Mouse (Mus musculus): ENCODE results near the gene Marveld3.
A peak's percentile ranks its signal among the peaks of the same experiment; 100 is the strongest.

The Marveld3 gene

GRCm38 (mm10) chr8:109964106-109964505, 2.1 kb upstream of the Marveld3 start:
- no peak for DNase-seq (ENCODE audit: low spot score)

DNA sequence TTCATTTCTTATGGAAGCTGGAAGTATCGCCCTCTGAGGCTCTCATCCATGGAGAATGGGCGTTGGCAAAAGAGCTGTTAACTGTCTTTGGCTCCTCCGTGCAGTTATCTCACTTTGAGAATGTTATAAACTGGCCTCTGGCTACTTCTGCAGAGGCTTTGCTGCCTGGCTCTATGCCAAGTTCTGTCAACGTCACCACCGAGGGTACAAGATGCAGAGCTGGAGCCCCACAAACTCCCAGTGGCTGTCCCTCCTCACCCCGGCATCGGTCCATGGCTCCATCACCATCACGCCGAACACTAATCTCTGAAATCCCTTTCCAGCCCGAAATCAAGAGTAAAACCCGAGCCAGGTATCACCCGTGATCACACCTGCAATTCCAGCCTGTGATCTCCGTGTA, 1.4 kb upstream of the Marveld3 start:
- no peak for DNase-seq (ENCODE audit: low spot score)

DNA sequence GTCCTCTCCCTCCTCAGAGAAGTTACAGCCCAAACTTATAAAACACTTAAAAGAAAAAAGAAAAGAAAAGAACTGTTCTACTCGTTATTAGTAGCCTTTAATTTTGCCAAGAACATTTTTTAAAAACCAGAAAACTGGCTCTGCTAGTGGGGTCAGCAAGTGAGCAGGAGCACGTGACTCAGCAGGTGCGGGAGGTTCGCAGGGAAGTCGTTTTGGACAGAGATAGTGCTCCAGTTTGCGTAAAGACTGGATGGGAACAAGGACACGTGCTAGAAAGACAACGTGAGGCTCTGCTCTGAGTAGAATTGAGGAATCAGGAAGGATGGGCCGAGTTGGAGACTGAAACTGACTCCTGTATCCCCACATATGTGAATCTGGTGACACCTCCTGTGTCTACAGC, 893 bp upstream of the Marveld3 start:
- no peak for DNase-seq (ENCODE audit: low spot score)

DNA sequence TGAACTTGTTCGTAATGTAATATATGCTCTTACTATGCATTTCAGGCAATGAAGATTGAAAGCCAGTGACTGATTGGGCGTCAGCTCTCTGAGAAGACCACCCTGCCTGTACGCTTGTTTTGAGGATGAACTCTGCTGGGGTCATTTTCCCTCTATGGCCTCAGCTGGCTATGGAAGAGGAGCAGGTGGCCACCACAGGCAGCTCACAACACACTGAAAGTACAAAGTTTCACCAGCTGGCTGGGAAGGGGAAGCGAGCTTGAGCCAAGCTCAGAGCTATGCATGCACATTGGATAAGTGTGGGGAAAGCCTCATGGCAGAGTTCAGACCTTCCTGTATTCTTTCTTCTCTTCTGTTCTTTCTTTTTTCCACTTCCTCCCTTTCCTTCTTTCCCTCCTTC, 2.9 kb downstream of the Marveld3 start:
- DNase-seq (ENCODE audit: low spot score), result no peak

DNA sequence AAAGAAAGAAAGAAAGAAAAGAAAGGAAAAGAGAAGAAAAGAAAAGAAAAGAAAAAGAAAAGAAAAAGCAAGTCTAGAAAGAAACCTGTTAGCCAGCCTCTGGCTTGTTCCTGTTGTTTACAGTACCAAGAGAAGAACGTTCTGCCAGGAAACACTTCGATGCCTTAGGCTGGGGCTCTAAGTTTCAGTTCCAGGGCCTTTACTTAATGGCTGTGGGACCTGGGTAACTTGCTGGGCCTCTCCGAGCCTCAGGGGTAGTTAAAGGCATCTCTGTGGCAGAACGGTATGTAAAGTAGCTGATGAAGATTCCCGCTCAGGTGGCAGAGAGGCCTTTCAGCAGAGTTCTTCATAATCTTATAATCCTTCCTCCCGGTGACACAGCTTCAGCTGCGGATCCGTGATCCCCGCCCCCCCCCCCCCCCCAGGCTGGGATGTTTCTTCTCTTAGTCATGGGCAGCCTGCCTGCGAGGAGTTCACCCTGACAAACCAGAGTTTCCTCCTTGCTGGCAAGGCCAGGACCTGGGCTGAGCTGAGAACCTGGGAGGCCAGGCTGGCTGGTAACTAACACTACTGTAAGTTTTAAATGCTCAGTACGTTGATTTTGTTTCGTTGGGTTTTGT, 3.9 kb downstream of the Marveld3 start:
- DNase-seq (ENCODE audit: low spot score), result no peak

DNA sequence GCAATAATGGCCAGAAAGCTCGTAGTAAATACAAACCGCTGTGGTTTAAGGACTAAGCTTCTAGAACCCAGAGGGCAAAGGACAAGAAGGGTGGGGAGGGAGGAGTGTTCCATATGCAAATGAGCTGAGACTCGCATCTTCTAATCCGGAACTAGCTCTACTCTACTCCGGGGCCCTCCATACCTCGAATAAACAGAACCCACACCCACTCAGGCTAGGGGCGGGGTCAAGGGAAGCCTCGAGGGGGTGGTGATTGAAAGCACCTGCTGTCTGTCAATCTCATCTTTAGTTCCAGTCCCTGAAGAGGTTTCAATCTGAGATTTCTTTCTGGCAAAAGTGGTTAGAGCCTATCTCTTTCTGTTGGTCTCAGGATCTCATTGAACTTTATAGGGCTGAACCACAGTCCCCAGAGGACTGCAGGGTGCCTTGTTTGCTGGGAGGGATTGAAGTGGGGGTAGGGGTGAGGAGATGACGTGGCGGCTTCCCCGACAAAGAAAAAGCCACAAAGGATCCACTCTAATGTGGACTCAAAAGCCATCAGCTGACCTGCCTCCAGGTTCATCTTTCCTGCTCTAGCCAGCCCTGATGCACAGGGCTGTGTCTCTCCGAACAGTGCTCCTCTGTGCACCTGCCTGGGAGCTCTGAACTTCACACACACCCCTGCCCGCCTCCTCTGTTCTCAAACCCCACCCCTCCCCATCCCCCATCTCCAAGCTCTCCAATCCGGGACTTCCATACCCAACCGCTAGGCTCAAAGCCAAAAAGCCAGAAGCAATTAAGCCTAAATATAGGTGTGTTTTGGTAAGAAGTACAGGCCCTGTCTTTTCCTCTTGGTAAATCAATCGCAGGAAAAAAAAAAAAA, 4.6 kb downstream of the Marveld3 start:
- peak; percentile 41 for DNase-seq (ENCODE audit: low spot score)

DNA sequence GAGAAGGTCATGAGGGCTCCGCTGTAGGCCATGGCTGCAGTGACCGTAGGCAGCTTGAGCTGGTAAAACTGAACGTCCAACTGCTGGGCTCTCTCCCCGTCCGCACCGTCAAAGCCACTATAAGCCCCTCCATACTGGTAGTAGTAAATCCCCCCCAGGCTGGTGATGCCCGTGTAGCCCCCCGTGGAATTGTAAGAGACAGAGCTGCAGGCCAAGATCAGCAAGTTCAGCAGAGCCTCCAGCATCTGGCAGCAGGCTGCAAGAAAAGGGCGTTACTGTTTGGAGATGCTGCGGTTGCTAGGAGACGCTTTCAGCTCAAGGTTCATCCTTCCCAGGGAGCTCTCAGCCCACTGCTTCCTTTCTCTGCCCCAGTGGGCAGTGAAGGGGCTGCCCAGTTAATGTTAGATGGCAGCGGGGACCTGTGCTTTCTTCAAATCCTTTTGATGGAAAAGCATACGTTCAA, 7.5 kb downstream of the Marveld3 start:
- peak; percentile 68 for DNase-seq (ENCODE audit: low spot score)

- no peak for DNase-seq (ENCODE audit: low spot score)
These were observed 9.8 kb downstream of the Marveld3 start for GRCm38 (mm10) chr8:109952171-109952570.

GRCm38 (mm10) chr8:109948285-109948564, 13.8 kb downstream of the Marveld3 start:
- DNase-seq (ENCODE audit: low spot score), result no peak

DNA sequence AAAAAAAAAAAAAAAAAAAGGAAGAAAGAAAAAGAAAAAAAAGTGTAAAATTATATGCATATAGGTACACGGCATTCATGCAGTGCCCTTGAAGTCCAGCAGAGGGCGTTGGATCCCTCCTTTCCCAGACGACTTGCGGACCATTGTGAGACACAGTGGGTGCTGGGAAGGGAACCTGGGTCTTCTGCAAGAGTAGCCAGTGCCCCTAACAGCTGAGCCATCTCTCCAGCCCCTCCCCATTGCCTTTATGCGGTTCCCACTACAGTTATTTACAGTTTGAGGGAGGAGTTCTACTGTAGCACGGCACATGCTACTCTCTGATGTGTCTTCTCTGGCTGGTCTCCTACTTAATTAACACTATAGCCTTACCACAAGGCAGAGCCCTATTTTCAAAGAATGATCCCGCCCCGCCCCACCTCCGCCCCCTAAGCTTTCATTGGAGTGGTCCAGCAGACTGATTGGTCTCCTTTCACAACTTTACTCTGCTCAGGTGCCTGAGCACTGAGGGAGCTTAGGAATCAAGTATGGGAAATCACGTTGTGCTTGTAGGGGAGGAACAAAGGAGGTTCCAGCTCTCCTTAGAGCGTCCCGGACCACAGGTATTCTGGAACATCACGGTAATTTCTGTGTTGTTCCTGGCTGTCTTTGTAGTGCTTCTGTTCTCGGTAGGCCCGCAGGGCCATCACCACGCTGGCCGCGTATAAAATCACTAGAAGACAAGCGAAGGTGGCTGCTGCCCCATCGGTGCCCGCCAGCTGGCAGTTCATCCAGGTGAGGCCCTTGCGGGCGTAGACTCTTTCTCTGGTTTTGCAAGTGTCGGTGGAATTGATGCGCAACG, 14.3 kb downstream of the Marveld3 start:
- peak; percentile 67 for DNase-seq (ENCODE audit: low spot score)

DNA sequence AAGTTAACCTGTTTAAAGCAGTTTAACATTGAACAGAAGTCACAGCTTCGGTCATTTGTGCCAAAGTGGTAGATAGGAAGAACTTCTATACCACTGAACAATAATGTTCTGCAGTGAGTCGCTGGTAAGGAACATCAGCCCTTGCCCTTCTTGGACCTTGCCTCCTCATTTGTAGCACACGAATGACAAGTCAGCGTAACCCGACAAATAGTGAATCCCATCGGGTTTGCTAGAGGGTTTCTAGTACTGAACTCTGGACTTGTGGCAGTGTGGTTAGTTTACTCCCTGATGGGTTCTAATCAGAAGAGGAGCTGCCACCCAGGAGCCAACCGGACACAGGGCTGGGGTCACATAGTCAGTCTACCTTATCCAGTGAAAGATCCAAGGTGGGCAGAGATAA, 15.7 kb downstream of the Marveld3 start:
- DNase-seq (ENCODE audit: low spot score), result no peak

DNA sequence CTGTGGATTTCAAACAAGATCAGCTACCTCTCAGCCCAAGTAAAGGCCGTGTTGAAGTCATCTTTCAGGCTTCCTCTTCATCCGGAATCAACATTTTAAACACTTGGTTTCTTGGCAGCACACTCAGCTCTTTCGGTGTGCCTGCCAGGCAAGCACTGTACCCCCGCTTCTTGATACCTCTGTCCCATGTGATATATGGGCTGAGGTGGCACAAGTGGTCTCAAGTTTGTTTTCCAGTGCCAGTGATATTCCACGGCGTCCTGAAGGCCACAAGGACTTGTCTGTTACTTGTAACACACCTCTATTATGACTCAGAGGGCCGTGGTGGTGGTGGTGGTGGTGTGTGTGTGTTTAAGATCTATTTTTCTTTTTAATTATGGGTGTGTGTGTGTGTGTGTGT, 16.3 kb downstream of the Marveld3 start:
- no peak for DNase-seq (ENCODE audit: low spot score)

DNA sequence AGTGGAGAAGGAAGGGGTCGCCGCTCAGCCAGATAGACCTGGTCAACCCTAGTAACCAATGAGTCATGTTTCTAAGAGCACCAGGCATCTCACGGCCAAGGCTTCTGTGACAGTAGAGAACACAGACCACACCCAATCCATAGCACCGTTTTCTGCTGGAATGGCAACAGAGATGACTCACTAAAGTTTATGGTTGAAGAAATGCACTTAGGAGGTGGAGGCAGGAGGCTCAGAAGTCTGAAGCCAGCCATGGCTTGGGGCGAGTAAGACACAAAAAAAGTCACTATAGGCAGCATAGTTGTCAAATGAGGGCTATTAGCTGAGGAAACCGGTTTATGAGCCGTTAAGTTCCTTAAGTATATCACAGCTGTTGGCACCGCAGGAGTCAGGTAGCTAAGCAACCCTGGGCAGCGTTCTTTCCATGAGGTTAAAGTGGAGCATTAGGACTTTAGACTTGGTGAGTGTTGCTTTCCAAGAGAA, 16.8 kb downstream of the Marveld3 start:
- DNase-seq (ENCODE audit: low spot score), result no peak

DNA sequence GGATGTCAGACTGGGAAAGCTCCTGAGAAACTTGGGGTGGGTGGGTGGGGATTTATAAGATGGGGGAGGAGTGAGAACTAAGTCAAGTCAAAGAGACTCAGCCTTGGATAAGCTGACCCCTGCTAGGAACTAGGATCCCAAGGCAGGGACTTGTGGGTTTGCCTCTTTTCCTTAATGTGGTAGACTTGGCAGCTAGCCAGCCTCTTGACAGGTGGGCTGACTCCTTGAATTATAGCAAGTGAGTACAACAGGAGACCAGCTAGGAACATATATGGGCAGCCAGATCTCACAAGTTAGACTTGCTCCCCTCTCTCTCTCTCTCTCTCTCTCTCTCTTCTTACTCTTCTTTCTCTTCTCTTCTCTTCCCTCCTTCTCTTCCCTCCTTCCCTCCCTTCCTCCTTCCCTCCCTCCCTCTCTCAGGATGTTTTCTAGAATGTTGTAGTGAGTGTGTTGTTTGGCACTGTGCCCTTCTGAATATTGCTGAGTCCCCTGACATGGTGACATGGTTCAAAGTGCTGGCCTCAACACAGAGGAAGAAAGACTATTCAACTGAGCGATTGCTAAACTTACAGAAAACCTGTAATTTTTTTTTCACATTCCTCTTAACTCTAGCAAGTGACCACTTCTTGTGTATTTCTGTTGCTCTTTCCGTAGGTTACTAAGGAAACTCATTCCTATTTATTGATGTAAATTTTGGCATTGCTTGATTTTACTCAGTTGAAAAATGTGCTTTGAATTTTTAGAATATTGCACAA, 20.2 kb downstream of the Marveld3 start:
- no peak for DNase-seq (ENCODE audit: low spot score)

- no peak for DNase-seq (ENCODE audit: low spot score)
These were observed 41.3 kb downstream of the Marveld3 start for GRCm38 (mm10) chr8:109920406-109921390.

GRCm38 (mm10) chr8:109917277-109917676, 44.7 kb downstream of the Marveld3 start:
- peak; percentile 71 for DNase-seq (ENCODE audit: low spot score)

GRCm38 (mm10) chr8:109907376-109907775, 54.6 kb downstream of the Marveld3 start:
- no peak for DNase-seq (ENCODE audit: low spot score)

GRCm38 (mm10) chr8:109906907-109907306, 55.1 kb downstream of the Marveld3 start:
- no peak for DNase-seq (ENCODE audit: low spot score)

GRCm38 (mm10) chr8:109904928-109905668, 56.9 kb downstream of the Marveld3 start:
- no peak for DNase-seq (ENCODE audit: low spot score)

DNA sequence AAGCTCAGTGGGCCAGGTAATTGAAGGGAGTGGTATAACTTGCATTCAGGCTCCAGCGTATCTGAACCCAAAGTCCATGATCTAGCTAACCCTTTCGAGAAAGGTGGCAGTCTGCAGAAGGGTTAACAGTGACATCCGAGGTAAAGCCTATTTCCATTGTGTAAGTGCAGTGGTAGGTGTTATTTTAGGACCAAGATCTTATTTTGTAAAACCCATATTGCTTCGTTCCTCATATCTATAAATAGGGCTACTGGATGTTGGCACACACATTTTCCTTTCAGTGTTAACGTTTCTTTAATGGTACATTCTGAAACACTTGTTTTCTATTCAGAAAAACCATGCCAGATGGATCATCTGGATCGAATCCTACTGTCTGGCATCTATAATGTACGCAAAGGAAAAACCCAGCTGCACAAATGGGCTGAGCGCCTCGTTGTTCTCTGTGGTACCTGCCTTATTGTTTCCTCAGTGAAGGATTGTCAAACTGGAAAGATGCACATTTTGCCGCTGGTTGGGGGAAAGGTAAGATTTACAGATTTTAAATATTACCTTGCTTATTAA, 58.0 kb downstream of the Marveld3 start:
- no peak for DNase-seq (ENCODE audit: low spot score)
